Mouse (Mus musculus) mammary gland, adult 2 months (tissue): Measurements from ENCODE around the gene Phox2a. TPM values are rescaled to one million over a fixed set of nuclear protein-coding genes. Genes with fewer than 3 reads are reported as not detected.

Experiments
- polyA plus RNA-seq: library from polyadenylated mRNA; depleted of rRNA; stranded (reverse); fragments of >200 nt; gene quantifications from 2 replicates; pipeline ENCODE4 v1.2.3, GENCODE M21; 2012; ENCODE audit warnings: low replicate concordance; rRNA removed

The Phox2a gene
- polyA plus RNA-seq, result 0.17 TPM in 1 of 2 replicates, not detected in the other

GRCm38 (mm10) chr7:101817861-101818401, at the start of gene Phox2a:
Gene Phox2a (plus strand): TSS chr7:101818313.

GRCm38 (mm10) chr7:101837606-101838471, 19.7 kb downstream of the Phox2a start, which contains the start of gene Inppl1:
Gene Inppl1 (minus strand): TSS chr7:101838229.

GRCm38 (mm10) chr7:101857094-101857493, 39.0 kb downstream of the Phox2a start, which contains the start of gene Folr2:
Gene Folr2 (minus strand): TSS chr7:101857194.

GRCm38 (mm10) chr7:101863415-101863814, 45.3 kb downstream of the Phox2a start, which contains the start of gene Anapc15:
Gene Anapc15 (plus strand): TSS chr7:101863715.

GRCm38 (mm10) chr7:101870629-101871028, 52.5 kb downstream of the Phox2a start, which contains the start of gene Folr1:
Gene Folr1 (minus strand): TSS chr7:101870788.

Other genes starting within 250 kb of the Phox2a start
- 6.1 and 6.2 TPM in 2 replicates for gene Art2b, start 232.7 kb upstream of the Phox2a start, polyA plus RNA-seq
- 23.6 and 48.0 TPM in 2 replicates for gene Clpb, start 154.7 kb upstream of the Phox2a start, polyA plus RNA-seq
- gene Inppl1, start 19.9 kb downstream of the Phox2a start, polyA plus RNA-seq, result 117 and 153 TPM in 2 replicates
- gene Folr2, start 38.9 kb downstream of the Phox2a start, polyA plus RNA-seq, result 99.2 and 198 TPM in 2 replicates
- 45.5 and 65.2 TPM in 2 replicates for gene Anapc15, start 45.4 kb downstream of the Phox2a start, polyA plus RNA-seq
- gene Folr1, start 52.5 kb downstream of the Phox2a start, polyA plus RNA-seq, result 4.3 and 4.6 TPM in 2 replicates
- gene Lamtor1, start 87.6 kb downstream of the Phox2a start, polyA plus RNA-seq, result 312 and 343 TPM in 2 replicates
- 0.60 and 0.75 TPM in 2 replicates for gene Tomt, start 88.0 kb downstream of the Phox2a start, polyA plus RNA-seq
- 10.1 and 22.7 TPM in 2 replicates for gene Lrrc51, start 115.6 kb downstream of the Phox2a start, polyA plus RNA-seq
- 88.8 and 110 TPM in 2 replicates for gene Numa1, start 115.8 kb downstream of the Phox2a start, polyA plus RNA-seq
- gene Il18bp, start 200.4 kb downstream of the Phox2a start, polyA plus RNA-seq, result 18.8 and 23.5 TPM in 2 replicates
- 12.6 and 30.7 TPM in 2 replicates for gene Rnf121, start 247.2 kb downstream of the Phox2a start, polyA plus RNA-seq
- gene Xndc1, start 247.2 kb downstream of the Phox2a start, polyA plus RNA-seq, result 20.6 and 21.7 TPM in 2 replicates
- gene Xntrpc, start 247.4 kb downstream of the Phox2a start, polyA plus RNA-seq, result 4.1 and 4.3 TPM in 2 replicates